8 mouse cellular contexts compared by ENCODE assay signal in genomic region chr16:91546391-91546835, GRCm38 (mm10). TPM values are rescaled to one million over a fixed set of nuclear protein-coding genes. Genes with fewer than 3 reads are reported as not detected.
A peak's percentile ranks its signal among the peaks of the same experiment; 100 is the strongest.
DNase-seq lines count a peak whose midpoint lies in the region; ATAC-seq and TF ChIP-seq lines count a peak whose summit lies in the region.

No protein-coding gene starts in this region.

- no peak for TF ChIP-seq CTCF in heart, postnatal 0 days (IDR thresholded peaks at IDR 0.05; ENCODE audit: low read depth)

- H3K9me3 ChIP-seq in kidney, embryonic 14.5 days (ENCODE audit: control insufficient read depth, low read length): no peaks in the 10 kb centered on the region
- H3K9me3 ChIP-seq in heart, postnatal 0 days (replicated peaks; ENCODE audit: control insufficient read depth, low read length): no peaks in the 10 kb centered on the region
- H3K9me3 ChIP-seq in liver, embryonic 13.5 days (replicated peaks): no peaks in the 10 kb centered on the region

- no peaks in the 10 kb centered on the region for H3K27me3 ChIP-seq in kidney, embryonic 14.5 days (ENCODE audit: control insufficient read depth, insufficient read depth, low read length)
- H3K27me3 ChIP-seq in heart, postnatal 0 days (ENCODE audit: control insufficient read depth, insufficient read depth, low read length): no peaks in the 10 kb centered on the region
- no peaks in the 10 kb centered on the region for H3K27me3 ChIP-seq in liver, embryonic 13.5 days
- H3K27me3 ChIP-seq in myocyte (ENCODE audit: control insufficient read depth, insufficient read depth, insufficient read length): no peaks in the 10 kb centered on the region

- 11% methylated on average over 14 of the region's 14 CpGs for whole genome bisulfite sequencing in kidney, embryonic 14.5 days
- 15% methylated on average over 14 of the region's 14 CpGs for WGBS in heart, postnatal 0 days
- WGBS in liver, embryonic 13.5 days (ENCODE audit: insufficient replicate concordance): 2% methylated on average over 14 of the region's 14 CpGs

- peak overlapping the region; percentile 8; the same call in 1 of the 2 replicates for H3K27ac ChIP-seq in kidney, embryonic 14.5 days (ENCODE audit: low read depth, low read length)
- peak overlapping the region; percentile 93 for H3K27ac ChIP-seq in heart, postnatal 0 days (ENCODE audit: low read depth)
- H3K27ac ChIP-seq in liver, embryonic 13.5 days: peak overlapping the region; percentile 95

- H3K4me2 ChIP-seq in kidney, embryonic 14.5 days (replicated peaks; ENCODE audit: low read depth, low read length): peak overlapping the region; percentile 65
- peak overlapping the region; percentile 92 for H3K4me2 ChIP-seq in heart, postnatal 0 days (ENCODE audit: low read depth, low read length)
- peak overlapping the region; percentile 100 for H3K4me2 ChIP-seq in liver, embryonic 13.5 days
- peak overlapping the region; percentile 64 for H3K4me2 ChIP-seq in myocyte (ENCODE audit: low read depth)

- peaks cover 19% of the 10 kb centered on the region for H3K79me2 ChIP-seq in myocyte (ENCODE audit: control insufficient read depth, insufficient read depth)

- peaks cover 34% of the 10 kb centered on the region for H3K4me1 ChIP-seq in kidney, embryonic 14.5 days (ENCODE audit: control insufficient read depth, insufficient read depth, low read length)
- H3K4me1 ChIP-seq in heart, postnatal 0 days (ENCODE audit: control insufficient read depth, insufficient read depth): peaks cover 42% of the 10 kb centered on the region
- H3K4me1 ChIP-seq in liver, embryonic 13.5 days (replicated peaks): peaks cover 93% of the 10 kb centered on the region

- peak overlapping the region; percentile 88; the same call in 1 of the 2 replicates for H3K9ac ChIP-seq in kidney, embryonic 14.5 days (ENCODE audit: low read depth, low read length)
- peak overlapping the region; percentile 89 for H3K9ac ChIP-seq in heart, postnatal 0 days (replicated peaks; ENCODE audit: low read depth, low read length)
- H3K9ac ChIP-seq in liver, embryonic 13.5 days: peak overlapping the region; percentile 94

- ATAC-seq in kidney, embryonic 14.5 days (ENCODE audit: low FRiP score, low TSS enrichment): peak; percentile 55
- peak; percentile 24; the same call in 1 of the 2 replicates for ATAC-seq in heart, postnatal 0 days (ENCODE audit: insufficient read depth, low read depth)
- ATAC-seq in liver, embryonic 13.5 days (ENCODE audit: low read depth): peak; percentile 19
- no peak for ATAC-seq in activated CD4-positive, CD25-positive, alpha-beta regulatory T cell, adult 4 months

- no peak for DNase-seq in kidney, postnatal 14 days
- peak; percentile 43 for DNase-seq in cerebellum, adult 9-10 months
- peak; percentile 30 for DNase-seq in heart, postnatal 0 days (ENCODE audit: low spot score)
- no peak for DNase-seq in liver, embryonic 13.5 days
- DNase-seq in urinary bladder, adult 18-20 months (ENCODE audit: low spot score in 2 of 2): no peak

- peak overlapping the region; percentile 21 for H3ac ChIP-seq in myocyte (ENCODE audit: control insufficient read depth, insufficient read length)

- no peak for TF ChIP-seq EP300 in heart, postnatal 0 days (IDR thresholded peaks at IDR 0.05; ENCODE audit: low read depth)

- no peak for TF ChIP-seq POLR2A in myocyte (IDR thresholded peaks at IDR 0.05; ENCODE audit: insufficient read length, low read depth)

- H3K36me3 ChIP-seq in kidney, embryonic 14.5 days (ENCODE audit: control insufficient read depth, insufficient read depth, low read length): no peaks in the 10 kb centered on the region
- H3K36me3 ChIP-seq in heart, postnatal 0 days (replicated peaks; ENCODE audit: control insufficient read depth, insufficient read depth, low read length): no peaks in the 10 kb centered on the region
- H3K36me3 ChIP-seq in liver, embryonic 13.5 days: no peaks in the 10 kb centered on the region
- H3K36me3 ChIP-seq in myocyte (ENCODE audit: control insufficient read depth, insufficient read depth): no peaks in the 10 kb centered on the region

- H3K4me3 ChIP-seq in kidney, embryonic 14.5 days (ENCODE audit: low read length): peak overlapping the region; percentile 72
- peak overlapping the region; percentile 84 for H3K4me3 ChIP-seq in heart, postnatal 0 days (ENCODE audit: low read depth, low read length)
- H3K4me3 ChIP-seq in liver, embryonic 13.5 days (replicated peaks): peak overlapping the region; percentile 89
- peak overlapping the region; percentile 62 for H3K4me3 ChIP-seq in myocyte

TF ChIP-seq in myocyte, 11 proteins besides CTCF, POLR2A, EP300 and RAD21:
- TF ChIP-seq MYOG (IDR thresholded peaks at IDR 0.05; ENCODE audit: control insufficient read depth in 1 of 3, insufficient read depth in 1 of 3, insufficient read length in 2 of 3, low read depth in 2 of 3): no peak
- no peak for TF ChIP-seq E2F4 (IDR thresholded peaks at IDR 0.05; ENCODE audit: insufficient read depth)
- no peak for TF ChIP-seq SRF (IDR thresholded peaks at IDR 0.05; ENCODE audit: control insufficient read depth, insufficient read length, low read depth)
- TF ChIP-seq REST (IDR thresholded peaks at IDR 0.05; ENCODE audit: insufficient read depth, insufficient read length): no peak
- TF ChIP-seq MAX (IDR thresholded peaks at IDR 0.05; ENCODE audit: low read depth): no peak
- TF ChIP-seq TCF12 (IDR thresholded peaks at IDR 0.05; ENCODE audit: insufficient read depth, poor library complexity, severe bottlenecking): no peak
- no peak for TF ChIP-seq MYOD1 (IDR thresholded peaks at IDR 0.05; ENCODE audit: control insufficient read depth in 1 of 3, insufficient read length in 2 of 3, low read depth in 2 of 3)
- no peak for TF ChIP-seq POLR2AphosphoS2 (IDR thresholded peaks at IDR 0.05; ENCODE audit: insufficient read length, low read depth)
- no peak for TF ChIP-seq CEBPB (IDR thresholded peaks at IDR 0.05; ENCODE audit: insufficient read depth, poor library complexity, severe bottlenecking)
- no peak for TF ChIP-seq TCF3 (IDR thresholded peaks at IDR 0.05; ENCODE audit: insufficient read length, low read depth)
- no peak for TF ChIP-seq USF1 (IDR thresholded peaks at IDR 0.05; ENCODE audit: low read depth)
TF ChIP-seq in myocyte: peak in this region for 0.

RNA-seq across cellular contexts. Expression of gene Ifngr2, which starts 0.5 kb away (rescaled TPM):
- 36.0 and 45.7 TPM in 2 replicates for polyA plus RNA-seq in kidney, embryonic 14.5 days (2014; fragmentation: Nextera tagmentation; extraction: Ambion mirVana)
- 77.7 and 87.6 TPM in 2 replicates for total RNA-seq in heart, postnatal 0 days (2014; rRNA removed; ENCODE audit: low replicate concordance)
- polyA plus RNA-seq in heart, postnatal 0 days (2015; fragmentation: Nextera tagmentation; extraction: Ambion mirVana): 149 and 175 TPM in 2 replicates
- 15.4 and 18.1 TPM in 2 replicates for polyA plus RNA-seq in liver, embryonic 13.5 days (2015; fragmentation: Nextera tagmentation; extraction: Ambion mirVana)
- 18.7 TPM for polyA plus RNA-seq in myocyte (2012; fragmentation: generic; extraction: Trizol)
- 10 to 100 TPM; 19.8 to 20.6 TPM for polyA plus RNA-seq in activated CD4-positive, CD25-positive, alpha-beta regulatory T cell, adult 4 months (2017; shearing (Covaris generic))

RNA-seq across cellular contexts. Expression of gene Tmem50b, which starts 51.2 kb away (rescaled TPM):
- polyA plus RNA-seq in kidney, embryonic 14.5 days (2014; fragmentation: Nextera tagmentation; extraction: Ambion mirVana): 20.0 and 34.7 TPM in 2 replicates
- total RNA-seq in heart, postnatal 0 days (2014; rRNA removed; ENCODE audit: low replicate concordance): 54.6 and 62.6 TPM in 2 replicates
- polyA plus RNA-seq in heart, postnatal 0 days (2015; fragmentation: Nextera tagmentation; extraction: Ambion mirVana): 51.1 and 55.7 TPM in 2 replicates
- 5.6 and 6.3 TPM in 2 replicates for polyA plus RNA-seq in liver, embryonic 13.5 days (2015; fragmentation: Nextera tagmentation; extraction: Ambion mirVana)
- 11.4 TPM for polyA plus RNA-seq in myocyte (2012; fragmentation: generic; extraction: Trizol)
- 10 to 100 TPM; 34.6 to 38.3 TPM for polyA plus RNA-seq in activated CD4-positive, CD25-positive, alpha-beta regulatory T cell, adult 4 months (2017; shearing (Covaris generic))

Comparison
In these comparisons a context has a peak if more than half of its experiments do, and no peak if none do; other contexts are left out.
1. H3K27ac ChIP-seq: peak in every context shown above with its lines; median percentile 95 in liver, embryonic 13.5 days; 93 in heart, postnatal 0 days; 8 in kidney, embryonic 14.5 days.
2. DNase-seq: peak in cerebellum, adult 9-10 months (single experiment) and heart, postnatal 0 days (single experiment); none in kidney, postnatal 14 days (single experiment), liver, embryonic 13.5 days (single experiment) and urinary bladder, adult 18-20 months (0 of 2).
3. Peak in every context shown above with its lines, with median percentiles within 50 percentile points of each other: H3K4me2 ChIP-seq, H3K4me3 ChIP-seq and H3K9ac ChIP-seq.